Mouse (Mus musculus): ENCODE results near the gene Alkbh8. TPM values are rescaled to one million over a fixed set of nuclear protein-coding genes. Genes with fewer than 3 reads are reported as not detected.
A peak's percentile ranks its signal among the peaks of the same experiment; 100 is the strongest.
"Not testable (repeated sequence)": the region's sequence is repeated elsewhere in the genome, so short reads cannot be mapped to it uniquely, and the experiment has no call there.

Alkbh8 gene
- 68.4 and 71.8 TPM in 2 replicates for polyA plus RNA-seq (2015; fragmentation: Nextera tagmentation; extraction: Ambion mirVana)

GRCm38 (mm10) chr9:3334962-3335767, at the start of gene Alkbh8:
TSS of gene Alkbh8 (plus strand) at chr9:3335140.
- peak; percentile 98 for ATAC-seq
- Histone ChIP-seq H3K4me1 (ENCODE audit: control insufficient read depth, insufficient read depth, low read length) (peaks cover 16% of the 10 kb centered on the region), H3K36me3 (ENCODE audit: control insufficient read depth, insufficient read depth, low read length) (peaks cover 2% of the 10 kb centered on the region; the same call in 1 of the 2 replicates), H3K4me2 (ENCODE audit: low read length) (peak within 1 kb of the TSS; percentile 69), H3K4me3 (ENCODE audit: low read depth, low read length) (peak within 1 kb of the TSS; percentile 73), H3K27ac (ENCODE audit: low read length) (peak within 1 kb of the TSS; percentile 86), H3K27me3 (ENCODE audit: control insufficient read depth, insufficient read depth, low read depth, low read length) (no peaks in the 10 kb centered on the region; the same call in 1 of the 2 replicates), H3K9ac (ENCODE audit: low read depth, low read length) (peak within 1 kb of the TSS; percentile 83), H3K9me3 (replicated peaks; ENCODE audit: control insufficient read depth, low read length, poor library complexity, severe bottlenecking) (no peaks in the 10 kb centered on the region)
- WGBS, result under 1% methylated on average over 20 of the region's 20 CpGs

- ATAC-seq, result no peak
- H3K4me3 ChIP-seq (ENCODE audit: low read depth, low read length), result no peak overlapping the region
- H3K9ac ChIP-seq (ENCODE audit: low read depth, low read length), result no peak overlapping the region
- H3K9me3 ChIP-seq (replicated peaks; ENCODE audit: control insufficient read depth, low read length, poor library complexity, severe bottlenecking), result peaks cover 3% of the 10 kb centered on the region; the same call in 1 of the 2 replicates
- no peak overlapping the region for H3K4me2 ChIP-seq (ENCODE audit: low read length)
- no peaks in the 10 kb centered on the region for H3K4me1 ChIP-seq (ENCODE audit: control insufficient read depth, insufficient read depth, low read length)
- no peaks in the 10 kb centered on the region for H3K36me3 ChIP-seq (ENCODE audit: control insufficient read depth, insufficient read depth, low read length)
- no peaks in the 10 kb centered on the region for H3K27me3 ChIP-seq (ENCODE audit: control insufficient read depth, insufficient read depth, low read depth, low read length)
- no peak overlapping the region for H3K27ac ChIP-seq (ENCODE audit: low read length)
These were observed 25.6 kb upstream of the Alkbh8 start for GRCm38 (mm10) chr9:3309292-3309836.

- H3K9ac ChIP-seq (ENCODE audit: low read depth, low read length), result no peak overlapping the region
These were observed 24.9 kb upstream of the Alkbh8 start for GRCm38 (mm10) chr9:3310016-3310415.

GRCm38 (mm10) chr9:3327342-3328053, 7.4 kb upstream of the Alkbh8 start:
- not testable (repeated sequence) for H3K4me2 ChIP-seq (ENCODE audit: low read length); H3K27me3 ChIP-seq (ENCODE audit: control insufficient read depth, insufficient read depth, low read depth, low read length); H3K4me1 ChIP-seq (ENCODE audit: control insufficient read depth, insufficient read depth, low read length); ATAC-seq; H3K36me3 ChIP-seq (ENCODE audit: control insufficient read depth, insufficient read depth, low read length); H3K9ac ChIP-seq (ENCODE audit: low read depth, low read length); H3K27ac ChIP-seq (ENCODE audit: low read length); H3K4me3 ChIP-seq (ENCODE audit: low read depth, low read length); H3K9me3 ChIP-seq (replicated peaks; ENCODE audit: control insufficient read depth, low read length, poor library complexity, severe bottlenecking)
- 70% methylated on average over 9 of the region's 9 CpGs for WGBS

More at GRCm38 (mm10) chr9:3310016-3310415, 24.9 kb upstream of the Alkbh8 start:
- Histone ChIP-seq H3K4me3 (ENCODE audit: low read depth, low read length) (no peak overlapping the region), H3K4me2 (ENCODE audit: low read length) (no peak overlapping the region), H3K27ac (ENCODE audit: low read length) (no peak overlapping the region), H3K36me3 (ENCODE audit: control insufficient read depth, insufficient read depth, low read length) (no peaks in the 10 kb centered on the region), H3K27me3 (ENCODE audit: control insufficient read depth, insufficient read depth, low read depth, low read length) (no peaks in the 10 kb centered on the region), H3K9me3 (replicated peaks; ENCODE audit: control insufficient read depth, low read length, poor library complexity, severe bottlenecking) (peaks cover 3% of the 10 kb centered on the region; the same call in 1 of the 2 replicates), H3K4me1 (ENCODE audit: control insufficient read depth, insufficient read depth, low read length) (no peaks in the 10 kb centered on the region)
- ATAC-seq, result no peak
- 82% methylated on average over 2 of the region's 2 CpGs for WGBS

GRCm38 (mm10) chr9:3328054-3328595, 6.8 kb upstream of the Alkbh8 start:
- Histone ChIP-seq H3K4me1 (ENCODE audit: control insufficient read depth, insufficient read depth, low read length) (no peaks in the 10 kb centered on the region), H3K9me3 (replicated peaks; ENCODE audit: control insufficient read depth, low read length, poor library complexity, severe bottlenecking) (no peaks in the 10 kb centered on the region), H3K27ac (ENCODE audit: low read length) (no peak overlapping the region), H3K9ac (ENCODE audit: low read depth, low read length) (no peak overlapping the region), H3K4me2 (ENCODE audit: low read length) (no peak overlapping the region), H3K4me3 (ENCODE audit: low read depth, low read length) (no peak overlapping the region), H3K36me3 (ENCODE audit: control insufficient read depth, insufficient read depth, low read length) (no peaks in the 10 kb centered on the region), H3K27me3 (ENCODE audit: control insufficient read depth, insufficient read depth, low read depth, low read length) (no peaks in the 10 kb centered on the region; the same call in 1 of the 2 replicates)
- 72% methylated on average over 3 of the region's 3 CpGs for WGBS
- no peak for ATAC-seq

GRCm38 (mm10) chr9:3330319-3330718, 4.6 kb upstream of the Alkbh8 start:
- Histone ChIP-seq H3K36me3 (ENCODE audit: control insufficient read depth, insufficient read depth, low read length) (no peaks in the 10 kb centered on the region), H3K9ac (ENCODE audit: low read depth, low read length) (no peak overlapping the region), H3K27me3 (ENCODE audit: control insufficient read depth, insufficient read depth, low read depth, low read length) (no peaks in the 10 kb centered on the region; the same call in 1 of the 2 replicates), H3K9me3 (replicated peaks; ENCODE audit: control insufficient read depth, low read length, poor library complexity, severe bottlenecking) (no peaks in the 10 kb centered on the region), H3K27ac (ENCODE audit: low read length) (no peak overlapping the region), H3K4me1 (ENCODE audit: control insufficient read depth, insufficient read depth, low read length) (peaks cover 4% of the 10 kb centered on the region; the same call in 1 of the 2 replicates), H3K4me3 (ENCODE audit: low read depth, low read length) (no peak overlapping the region), H3K4me2 (ENCODE audit: low read length) (no peak overlapping the region)
- no peak for ATAC-seq

GRCm38 (mm10) chr9:3330737-3331384, 4.1 kb upstream of the Alkbh8 start:
- H3K4me1 ChIP-seq (ENCODE audit: control insufficient read depth, insufficient read depth, low read length), result peaks cover 5% of the 10 kb centered on the region; the same call in 1 of the 2 replicates
- H3K27me3 ChIP-seq (ENCODE audit: control insufficient read depth, insufficient read depth, low read depth, low read length), result no peaks in the 10 kb centered on the region; the same call in 1 of the 2 replicates
- ATAC-seq, result no peak
- H3K4me2 ChIP-seq (ENCODE audit: low read length), result no peak overlapping the region
- H3K4me3 ChIP-seq (ENCODE audit: low read depth, low read length), result no peak overlapping the region
- H3K36me3 ChIP-seq (ENCODE audit: control insufficient read depth, insufficient read depth, low read length), result no peaks in the 10 kb centered on the region
- no peaks in the 10 kb centered on the region for H3K9me3 ChIP-seq (replicated peaks; ENCODE audit: control insufficient read depth, low read length, poor library complexity, severe bottlenecking)
- no peak overlapping the region for H3K27ac ChIP-seq (ENCODE audit: low read length)
- WGBS, result 78% methylated on average over 3 of the region's 3 CpGs
- H3K9ac ChIP-seq (ENCODE audit: low read depth, low read length), result no peak overlapping the region

- Histone ChIP-seq H3K4me2 (ENCODE audit: low read length) (peak overlapping the region; percentile 53), H3K4me3 (ENCODE audit: low read depth, low read length) (peak overlapping the region; percentile 16; the same call in 1 of the 2 replicates), H3K27ac (ENCODE audit: low read length) (no peak overlapping the region), H3K36me3 (ENCODE audit: control insufficient read depth, insufficient read depth, low read length) (peaks cover 6% of the 10 kb centered on the region), H3K27me3 (ENCODE audit: control insufficient read depth, insufficient read depth, low read depth, low read length) (no peaks in the 10 kb centered on the region), H3K9me3 (replicated peaks; ENCODE audit: control insufficient read depth, low read length, poor library complexity, severe bottlenecking) (no peaks in the 10 kb centered on the region), H3K9ac (ENCODE audit: low read depth, low read length) (no peak overlapping the region), H3K4me1 (ENCODE audit: control insufficient read depth, insufficient read depth, low read length) (peaks cover 16% of the 10 kb centered on the region)
- no peak for ATAC-seq
- 88% methylated on average over 3 of the region's 3 CpGs for WGBS
These were observed 1.7 kb downstream of the Alkbh8 start for GRCm38 (mm10) chr9:3336661-3337060.
